Mouse (Mus musculus) E14TG2a.4 (cell line): ENCODE measurements at regions not wholly inside any gene's neighbourhood (a gene's known extent, or its start where the extent isn't known, plus 50 kb on each side); places are given as distances from the start of the nearest gene placed in this dataset.

ENCODE experiments used
- CTCF ChIP-seq: conservative IDR thresholded peaks from 2 replicates; pipeline ENCODE4 v1.5.1; 2014; ENCODE audit warnings: low read length
- NANOG ChIP-seq: IDR thresholded peaks from 2 replicates; pipeline ENCODE4 v1.6.1; 2014; ENCODE audit warnings: borderline replicate concordance, low read length, mixed read lengths
- POU5F1 ChIP-seq: IDR thresholded peaks from 2 replicates; pipeline ENCODE4 v1.6.1; 2014; ENCODE audit warnings: low read length, borderline replicate concordance

DNA sequence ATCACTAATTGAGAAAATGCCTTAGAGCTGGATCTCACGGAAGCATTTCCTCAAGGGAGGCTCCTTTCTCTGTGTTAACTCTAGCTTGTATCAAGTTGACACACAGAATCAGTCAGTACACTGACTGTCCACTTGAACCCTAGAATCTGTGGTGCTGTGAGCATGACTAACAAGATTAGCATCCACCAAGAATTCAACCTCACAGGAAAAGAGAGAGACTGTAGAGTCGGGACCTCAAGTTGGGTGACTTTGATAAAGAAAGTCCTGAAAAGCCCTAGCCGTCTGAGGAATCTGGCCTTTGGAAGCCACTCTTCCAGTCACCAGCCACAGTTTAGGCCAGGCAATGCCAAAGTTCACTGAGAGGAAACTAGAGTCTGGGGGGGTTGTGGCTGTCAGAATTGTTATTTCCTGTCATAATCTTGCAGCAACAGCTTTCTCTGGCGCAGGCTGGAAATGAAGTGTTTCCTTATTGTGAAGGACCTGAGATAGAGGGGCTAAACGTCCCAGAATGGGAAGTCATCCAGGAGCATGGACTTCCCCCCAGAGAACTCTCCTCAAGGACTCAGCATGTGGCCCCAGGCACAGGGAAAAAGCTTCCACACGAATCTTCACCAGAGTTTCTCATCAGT lies 97.9 kb downstream of the Irs2 start:
- TF ChIP-seq CTCF (no peak), POU5F1 (no peak), NANOG (no peak)
